Mouse (Mus musculus) neural tube, postnatal 0 days (tissue): ENCODE measurements around the gene Obox8. TPM values are rescaled to one million over a fixed set of nuclear protein-coding genes. Genes with fewer than 3 reads are reported as not detected.

ENCODE experiments used
- polyA plus RNA-seq: library from polyadenylated mRNA; unstranded; fragments of >200 nt; fragmentation: Nextera tagmentation; extraction: Ambion mirVana; gene quantifications from 2 replicates; pipeline ENCODE4 v1.2.1, GENCODE M21; 2015

Gene Obox8
- not detected in 2 replicates for polyA plus RNA-seq

DNA sequence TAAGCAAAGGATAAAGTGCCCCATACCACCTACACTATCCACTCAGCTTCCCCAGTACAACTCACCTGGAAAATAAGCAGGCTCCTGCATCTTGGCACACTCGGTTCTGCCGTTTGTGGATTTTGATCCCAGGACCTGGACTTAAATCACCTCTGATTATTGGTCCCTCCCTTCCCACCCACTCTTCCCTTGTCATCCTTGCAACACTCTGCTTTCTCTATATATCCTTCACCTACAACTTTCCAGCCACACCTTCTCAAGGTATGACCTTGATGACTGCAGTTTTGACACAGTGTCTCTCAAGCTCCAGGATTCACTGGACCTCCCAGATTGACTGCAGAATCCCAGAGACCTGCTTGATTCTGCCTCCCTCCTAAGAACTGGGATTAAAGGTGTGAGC, at the start of gene Obox8:
Obox8 (minus strand) TSS at position 101 of the 400 bp plus-strand sequence.

Other genes starting within 250 kb of the Obox8 start
- not detected in 2 replicates for gene Sult2a3, start 210.5 kb downstream of the Obox8 start, polyA plus RNA-seq
- not detected in 2 replicates for gene Sult2a6, start 78.7 kb downstream of the Obox8 start, polyA plus RNA-seq
- gene Sult2a8, start 113.2 kb upstream of the Obox8 start, polyA plus RNA-seq: not detected in 2 replicates
- gene Sult2a7, start 160.7 kb upstream of the Obox8 start, polyA plus RNA-seq: not detected in 2 replicates
- 0.15 and 0.22 TPM in 2 replicates for gene Vmn1r90, start 229.9 kb upstream of the Obox8 start, polyA plus RNA-seq